Comparison of ENCODE assay signal across 12 mouse cellular contexts in the genomic region with DNA sequence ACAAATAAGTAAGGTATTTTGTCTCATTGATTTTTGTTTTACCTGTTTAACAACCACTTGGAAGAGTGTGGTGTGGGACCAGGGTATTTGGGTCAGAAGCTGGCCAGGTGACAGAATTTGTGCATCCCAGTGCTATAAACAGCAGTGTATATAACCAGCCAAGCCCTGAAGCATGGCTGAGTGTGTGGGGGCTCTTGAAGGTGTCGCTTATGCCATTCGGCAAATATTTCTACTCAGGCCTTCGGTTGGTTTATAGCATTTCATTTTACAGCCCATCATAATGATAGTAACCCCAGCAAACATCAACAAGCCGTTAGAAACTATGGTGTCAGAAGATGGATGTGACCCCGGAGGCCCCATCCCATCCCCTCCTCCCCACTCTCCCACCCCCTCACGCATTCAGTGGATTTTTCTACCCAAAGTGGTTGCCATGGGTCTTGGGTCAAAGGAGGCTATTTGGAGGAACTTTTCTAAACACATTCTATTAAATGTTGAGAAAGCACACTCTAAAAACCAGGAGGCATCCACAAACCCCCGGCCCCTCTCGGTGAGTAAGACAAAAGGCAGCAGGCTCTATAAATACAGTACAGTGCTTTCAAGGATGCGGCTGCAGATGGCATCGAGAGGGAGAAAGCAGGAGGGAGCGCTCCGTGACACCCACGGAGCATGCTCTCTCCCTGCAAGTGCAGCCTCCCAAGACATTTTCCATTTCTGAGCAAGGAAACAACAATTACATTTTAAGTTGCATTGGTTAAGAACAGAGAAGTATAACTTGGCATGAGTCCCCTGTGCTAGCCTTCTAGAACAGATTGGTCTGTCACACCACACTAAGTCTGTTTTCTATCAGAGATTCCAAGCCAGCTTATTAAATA.
DNase-seq lines count a peak whose midpoint lies in the region; ATAC-seq and TF ChIP-seq lines count a peak whose summit lies in the region.
"Had no signal": no experiment of that assay in that cellular context is flagged by ENCODE, and none has a peak within 500 bp of the region (broad histone marks: within the 10 kb centered on the region; RNA-seq: fewer than 3 reads in every experiment).

No protein-coding gene starts in this region.

- DNase-seq in kidney, postnatal 0 days (ENCODE audit: low spot score), result peak; percentile 58
- no peak for DNase-seq in kidney, postnatal 10 days
- DNase-seq in left cerebral cortex, postnatal 36 days (ENCODE audit: low spot score in 2 of 2), result peak; percentile 25 to 41
- peak; percentile 48 to 74 for DNase-seq in right cerebral cortex, postnatal 10 days (ENCODE audit: low spot score in 2 of 2)
- DNase-seq in urinary bladder, postnatal 10 days (ENCODE audit: low spot score), result no peak
- DNase-seq in adrenal gland, adult 2 months, result no peak
- DNase-seq: cerebellum, postnatal 10 days; heart, postnatal 10 days; kidney, adult 8-10 months had no signal

- ATAC-seq in kidney, postnatal 0 days (replicated peaks; ENCODE audit: low FRiP score, low read depth), result no peak
- peak; percentile 66 for ATAC-seq in intestine, embryonic 16.5 days

- no peaks in the 10 kb centered on the region for H3K9me3 ChIP-seq in kidney, postnatal 0 days (replicated peaks; ENCODE audit: low read length)
- H3K9me3 ChIP-seq in intestine, embryonic 16.5 days (ENCODE audit: control insufficient read depth, low read length), result no peaks in the 10 kb centered on the region
- H3K9me3 ChIP-seq: midbrain, embryonic 12.5 days had no signal

- no peak overlapping the region for H3K9ac ChIP-seq in kidney, postnatal 0 days (ENCODE audit: low read depth, low read length)
- H3K9ac ChIP-seq in intestine, embryonic 16.5 days (ENCODE audit: low read depth, low read length), result no peak overlapping the region
- H3K9ac ChIP-seq: midbrain, embryonic 12.5 days had no signal

- H3K4me3 ChIP-seq in kidney, postnatal 0 days (replicated peaks; ENCODE audit: low read depth, low read length), result no peak overlapping the region
- no peak overlapping the region for H3K4me3 ChIP-seq in intestine, embryonic 16.5 days (ENCODE audit: low read length)
- H3K4me3 ChIP-seq: midbrain, embryonic 12.5 days had no signal

- H3K4me2 ChIP-seq in kidney, postnatal 0 days (ENCODE audit: low read length), result no peak overlapping the region
- no peak overlapping the region for H3K4me2 ChIP-seq in intestine, embryonic 16.5 days (ENCODE audit: low read depth, low read length)
- H3K4me2 ChIP-seq: midbrain, embryonic 12.5 days had no signal

- no peaks in the 10 kb centered on the region; the same call in 1 of the 2 replicates for H3K4me1 ChIP-seq in kidney, postnatal 0 days (replicated peaks; ENCODE audit: insufficient read depth, low read length)
- H3K4me1 ChIP-seq in intestine, embryonic 16.5 days (ENCODE audit: control insufficient read depth, insufficient read depth, low read length), result 0 out of 2 replicates have a peak, but pooled peaks cover 5% of the 10 kb centered on the region

- no peaks in the 10 kb centered on the region for H3K27me3 ChIP-seq in kidney, postnatal 0 days (ENCODE audit: insufficient read depth, low read length)
- H3K27me3 ChIP-seq in intestine, embryonic 16.5 days (replicated peaks; ENCODE audit: control insufficient read depth, insufficient read depth, low read length), result no peaks in the 10 kb centered on the region; the same call in 1 of the 2 replicates
- H3K27me3 ChIP-seq: CH12.LX had no signal

- H3K36me3 ChIP-seq in kidney, postnatal 0 days (ENCODE audit: insufficient read depth, low read length), result no peaks in the 10 kb centered on the region
- no peaks in the 10 kb centered on the region for H3K36me3 ChIP-seq in intestine, embryonic 16.5 days (ENCODE audit: control insufficient read depth, insufficient read depth, low read length)
- H3K36me3 ChIP-seq: midbrain, embryonic 12.5 days had no signal

- TF ChIP-seq CTCF in kidney, postnatal 0 days (IDR thresholded peaks at IDR 0.05; ENCODE audit: low read depth), result no peak

- WGBS in kidney, postnatal 0 days, result 59% methylated on average over 13 of the region's 13 CpGs
- 43% methylated on average over 13 of the region's 13 CpGs for WGBS in intestine, embryonic 16.5 days

- H3K27ac ChIP-seq in kidney, postnatal 0 days, result peak overlapping the region; percentile 19; the same call in 1 of the 2 replicates
- H3K27ac ChIP-seq in intestine, embryonic 16.5 days (ENCODE audit: low read length), result peak overlapping the region; percentile 25; the same call in 1 of the 2 replicates
- H3K27ac ChIP-seq: midbrain, embryonic 12.5 days had no signal

- intact Hi-C loops in left cerebral cortex, postnatal 36 days (cut with DNase I), result loop anchor here (10.0 kb wide), 1 partner anchor 110 kb away; no protein-coding TSS in a partner anchor

Comparison
In these comparisons a context has a peak if more than half of its experiments do, and no peak if none do; other contexts are left out.
1. DNase-seq: peak in kidney, postnatal 0 days (single experiment), left cerebral cortex, postnatal 36 days (2 of 2) and right cerebral cortex, postnatal 10 days (2 of 2); none in kidney, postnatal 10 days (single experiment), urinary bladder, postnatal 10 days (single experiment) and adrenal gland, adult 2 months (single experiment).